Mouse (Mus musculus) layer of hippocampus, postnatal 14 days (tissue): ENCODE data around the gene Rab6b. TPM values are rescaled to one million over a fixed set of nuclear protein-coding genes. Genes with fewer than 3 reads are reported as not detected.

Source experiments
- DNase-seq, 2 experiments: peaks; one replicate each; pipeline ENCODE4 v3.0.0; 2021 to 2022; ENCODE audit warnings: low spot score in 2 of 2, mixed read lengths in 1 of 2
- total RNA-seq, 2 experiments: library from RNA; stranded (reverse); gene quantifications; 2 replicates each; pipeline ENCODE4 v1.2.3; 2021

Gene Rab6b
- total RNA-seq, 2 experiments from 2014 or later: 560 to 568 TPM

DNA sequence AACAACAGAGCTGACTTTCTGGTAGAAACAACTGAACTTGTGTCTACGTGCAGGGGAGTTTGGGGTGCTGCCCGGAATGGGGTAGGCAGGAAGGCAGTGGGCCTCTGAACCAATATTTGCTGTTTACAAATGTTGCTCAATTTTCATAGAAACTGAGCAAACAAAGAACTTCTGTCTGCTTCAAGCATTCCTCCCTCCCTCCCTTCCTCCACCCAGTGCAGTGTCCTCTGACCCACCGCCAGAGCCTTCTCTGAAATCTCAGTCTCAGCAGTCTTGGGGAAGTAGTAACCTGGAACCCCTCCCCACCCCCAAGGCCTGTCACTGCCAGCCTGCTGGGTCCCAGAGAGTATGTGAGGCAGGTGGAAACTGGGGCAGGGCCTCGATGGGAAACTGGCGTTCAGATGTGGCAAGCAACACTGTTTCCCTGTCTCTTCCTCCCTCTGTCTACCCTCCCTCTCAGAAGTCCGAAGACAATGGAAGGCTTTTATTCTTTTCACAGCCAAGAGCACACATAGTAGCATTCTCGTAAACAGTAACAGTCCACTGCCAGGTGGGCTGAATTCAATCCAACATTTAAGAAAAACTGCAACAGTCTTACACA lies 123.1 kb downstream of the Rab6b start:
- DNase-seq: no peak

Other genes starting within 250 kb of the Rab6b start
- gene Slco2a1, start 123.1 kb upstream of the Rab6b start, total RNA-seq: 1 to 10 TPM; 5.3 to 5.8 TPM
- 10 to 100 TPM; 20.2 to 22.8 TPM for gene Srprb, start 90.3 kb downstream of the Rab6b start, total RNA-seq
- gene Gm20425, start 118.5 kb downstream of the Rab6b start, total RNA-seq: 1 to 10 TPM; 5.6 to 6.0 TPM
- 10 to 100 TPM; 62.7 to 63.9 TPM for gene Trf, start 118.7 kb downstream of the Rab6b start, total RNA-seq
- under 1 TPM; 0.28 to 0.98 TPM for gene 1300017J02Rik, start 193.3 kb downstream of the Rab6b start, total RNA-seq
- gene Topbp1, start 193.4 kb downstream of the Rab6b start, total RNA-seq: 10 to 100 TPM; 20.5 to 27.4 TPM